Comparison of ENCODE assay signal across 18 mouse cellular contexts in the genomic region with DNA sequence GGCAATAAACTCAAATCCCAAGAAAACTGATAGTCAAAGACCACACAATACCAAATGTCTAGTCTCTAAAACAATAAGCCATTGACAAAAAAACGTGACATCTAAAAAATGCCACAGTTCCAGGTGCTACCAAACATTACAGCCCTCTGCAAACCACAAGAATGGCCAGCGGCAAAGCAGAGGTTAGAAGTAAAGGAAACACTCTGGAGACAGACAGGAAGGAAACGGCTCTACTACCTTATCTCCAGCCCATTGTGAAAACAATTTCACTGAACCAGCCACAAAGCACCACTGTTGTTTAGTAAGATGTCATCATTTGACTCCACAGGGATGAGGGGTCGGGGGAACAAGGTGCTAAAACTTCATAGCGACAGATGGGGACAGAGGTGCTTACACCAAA. TPM values are rescaled to one million over a fixed set of nuclear protein-coding genes. Genes with fewer than 3 reads are reported as not detected.
"Had no signal": no experiment of that assay in that cellular context is flagged by ENCODE, and none has a peak within 500 bp of the region (broad histone marks: within the 10 kb centered on the region; RNA-seq: fewer than 3 reads in every experiment).

No protein-coding gene starts in this region.

- H3K9me3 ChIP-seq: limb, embryonic 13.5 days; megakaryocyte, embryonic 14.5 days; midbrain, embryonic 15.5 days; neural tube, embryonic 13.5 days; stomach, embryonic 15.5 days had no signal

- ATAC-seq: lung, postnatal 0 days; midbrain, embryonic 15.5 days had no signal

- H3K27me3 ChIP-seq: limb, embryonic 13.5 days; midbrain, embryonic 15.5 days; neural tube, embryonic 13.5 days; stomach, embryonic 15.5 days had no signal

- H3K27ac ChIP-seq: limb, embryonic 13.5 days; liver, embryonic 14.5 days; midbrain, embryonic 15.5 days; neural tube, embryonic 13.5 days; stomach, embryonic 15.5 days had no signal

- H3K4me3 ChIP-seq: limb, embryonic 13.5 days; megakaryocyte, embryonic 14.5 days; midbrain, embryonic 15.5 days; neural tube, embryonic 13.5 days; stomach, embryonic 15.5 days had no signal

- H3K36me3 ChIP-seq: limb, embryonic 13.5 days; midbrain, embryonic 15.5 days; neural tube, embryonic 13.5 days; stomach, embryonic 15.5 days had no signal

- H3K9ac ChIP-seq: limb, embryonic 13.5 days; liver, embryonic 14.5 days; midbrain, embryonic 15.5 days; neural tube, embryonic 13.5 days; stomach, embryonic 15.5 days had no signal

- H3K4me1 ChIP-seq: limb, embryonic 13.5 days; midbrain, embryonic 15.5 days; neural tube, embryonic 13.5 days; stomach, embryonic 15.5 days had no signal

- H3K4me2 ChIP-seq: limb, embryonic 13.5 days; midbrain, embryonic 11.5 days; midbrain, embryonic 15.5 days; neural tube, embryonic 13.5 days; stomach, embryonic 15.5 days had no signal

- DNase-seq: kidney, adult 11 months; kidney, adult 9 months; kidney, postnatal 10 days; kidney, postnatal 4 days; left cerebral cortex, postnatal 4 days; lung, adult 18-20 months; lung, postnatal 36 days; retina, postnatal 1 day; right cerebral cortex, postnatal 4 days had no signal

RNA-seq across cellular contexts. Expression of a gene that starts 38.9 kb away (rescaled TPM):
- polyA plus RNA-seq: limb, embryonic 13.5 days; liver, adult 2 months; liver, embryonic 14.5 days; lung, postnatal 0 days; midbrain, embryonic 11.5 days; midbrain, embryonic 15.5 days; neural tube, embryonic 13.5 days; stomach, embryonic 15.5 days had no signal
